In the genomic region with DNA sequence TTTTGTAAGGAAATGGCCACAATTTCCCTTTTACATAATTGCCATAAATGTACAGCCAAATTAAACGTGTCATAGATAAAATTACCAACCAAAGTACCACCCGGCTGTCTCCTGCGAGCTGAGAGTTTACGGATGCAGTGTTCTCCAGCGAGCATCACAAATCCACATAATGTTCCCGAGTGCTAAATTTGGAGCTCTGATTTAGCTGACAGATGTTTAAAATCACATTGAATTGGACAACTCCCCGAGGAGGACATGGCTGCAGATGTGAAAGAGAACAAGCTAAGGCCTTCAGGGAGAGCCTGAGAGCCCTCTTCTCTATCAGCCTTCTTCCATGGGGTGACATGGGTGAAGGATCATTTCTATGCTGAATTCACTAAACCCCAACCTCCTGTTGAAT, we compare ENCODE assay signal across 15 mouse cellular contexts.
DNase-seq lines count a peak whose midpoint lies in the region; ATAC-seq and TF ChIP-seq lines count a peak whose summit lies in the region.
"Had no signal": no experiment of that assay in that cellular context is flagged by ENCODE, and none has a peak within 500 bp of the region (broad histone marks: within the 10 kb centered on the region; RNA-seq: fewer than 3 reads in every experiment).

No protein-coding gene starts in this region.

- no peak overlapping the region for H3K4me3 ChIP-seq in left cerebral cortex, adult 2 months
- H3K4me3 ChIP-seq in embryonic facial prominence, embryonic 10.5 days = no peak overlapping the region
- no peak overlapping the region for H3K4me3 ChIP-seq in liver, postnatal 0 days (ENCODE audit: low read depth, low read length)
- H3K4me3 ChIP-seq: forebrain, embryonic 13.5 days; liver, embryonic 12.5 days; midbrain, embryonic 13.5 days; neural tube, embryonic 13.5 days had no signal

- TF ChIP-seq EP300 in liver, postnatal 0 days (IDR thresholded peaks at IDR 0.05; ENCODE audit: low read depth) = no peak

- no peaks in the 10 kb centered on the region for H3K9me3 ChIP-seq in embryonic facial prominence, embryonic 10.5 days
- H3K9me3 ChIP-seq in liver, postnatal 0 days (ENCODE audit: low read length) = no peaks in the 10 kb centered on the region
- H3K9me3 ChIP-seq: forebrain, embryonic 13.5 days; liver, embryonic 12.5 days; neural tube, embryonic 13.5 days had no signal

- H3K27ac ChIP-seq in left cerebral cortex, adult 2 months = peak overlapping the region; percentile 60
- 0 out of 2 replicates have a peak overlapping the region, but pooled peaks have one; percentile 10 for H3K27ac ChIP-seq in embryonic facial prominence, embryonic 10.5 days (replicated peaks)
- no peak overlapping the region for H3K27ac ChIP-seq in liver, postnatal 0 days (ENCODE audit: low read depth)
- H3K27ac ChIP-seq: forebrain, embryonic 13.5 days; liver, embryonic 12.5 days; midbrain, embryonic 13.5 days; neural tube, embryonic 13.5 days had no signal

- no peak overlapping the region for H3K4me2 ChIP-seq in liver, postnatal 0 days (ENCODE audit: low read depth, low read length)
- H3K4me2 ChIP-seq: forebrain, embryonic 13.5 days; liver, embryonic 12.5 days; midbrain, embryonic 13.5 days; neural tube, embryonic 13.5 days had no signal

- intact Hi-C loops in left cerebral cortex, adult 2 months (cut with DNase I) = loop anchor here (5.0 kb wide), 2 partner anchors 114 to 254 kb away; no protein-coding TSS in a partner anchor
- intact Hi-C loops in left cerebral cortex, postnatal 4 days (cut with DNase I) = no loop called here
- intact Hi-C loops in left cerebral cortex, postnatal 25 days (cut with DNase I) = loop anchor here (5.0 to 10.0 kb wide), 4 partner anchors 109 to 401 kb away; a partner anchor contains a TSS

- ATAC-seq in activated CD4-positive, CD25-positive, alpha-beta regulatory T cell, adult 4 months = no peak
- ATAC-seq in liver, postnatal 0 days = no peak
- ATAC-seq: forebrain, embryonic 13.5 days; liver, embryonic 12.5 days; midbrain, embryonic 13.5 days had no signal

- H3K36me3 ChIP-seq in embryonic facial prominence, embryonic 10.5 days (replicated peaks) = no peaks in the 10 kb centered on the region
- no peaks in the 10 kb centered on the region for H3K36me3 ChIP-seq in liver, postnatal 0 days (replicated peaks; ENCODE audit: insufficient read depth, low read length)
- H3K36me3 ChIP-seq: liver, embryonic 12.5 days; midbrain, embryonic 13.5 days; neural tube, embryonic 13.5 days had no signal

- TF ChIP-seq CTCF in left cerebral cortex, adult 2 months (IDR thresholded peaks at IDR 0.05) = no peak
- TF ChIP-seq CTCF in liver, postnatal 0 days (IDR thresholded peaks at IDR 0.05; ENCODE audit: low read depth) = no peak

- no peak overlapping the region for H3K9ac ChIP-seq in liver, postnatal 0 days (replicated peaks)
- H3K9ac ChIP-seq: forebrain, embryonic 13.5 days; liver, embryonic 12.5 days; midbrain, embryonic 13.5 days; neural tube, embryonic 13.5 days had no signal

- DNase-seq in gastrocnemius, postnatal 25 days = peak; percentile 24
- DNase-seq in gastrocnemius, adult 8-10 months (ENCODE audit: low spot score in 2 of 2) = no peak
- DNase-seq in left cerebral cortex, adult 2 months (ENCODE audit: extremely low spot score in 1 of 2, low spot score in 2 of 2) = no peak
- no peak for DNase-seq in left cerebral cortex, postnatal 4 days
- no peak for DNase-seq in embryonic facial prominence, embryonic 10.5 days (ENCODE audit: low spot score)
- peak; percentile 50 to 79 for DNase-seq in left cerebral cortex, postnatal 25 days (ENCODE audit: low spot score in 2 of 2)
- DNase-seq in liver, postnatal 0 days = no peak
- DNase-seq: adrenal gland, adult 2 months; B cell, adult 2 months; cerebellum, adult 18-20 months had no signal

- 59% methylated on average over 7 of the region's 7 CpGs for WGBS in embryonic facial prominence, embryonic 10.5 days
- 62% methylated on average over 7 of the region's 7 CpGs for WGBS in liver, postnatal 0 days (ENCODE audit: insufficient replicate concordance)

- H3K4me1 ChIP-seq in embryonic facial prominence, embryonic 10.5 days = peaks cover 33% of the 10 kb centered on the region
- H3K4me1 ChIP-seq in liver, postnatal 0 days (ENCODE audit: insufficient read depth) = peaks cover 5% of the 10 kb centered on the region; the same call in 1 of the 2 replicates
- H3K4me1 ChIP-seq: liver, embryonic 12.5 days had no signal

- no peaks in the 10 kb centered on the region for H3K27me3 ChIP-seq in embryonic facial prominence, embryonic 10.5 days (replicated peaks; ENCODE audit: low read depth, poor library complexity, severe bottlenecking)
- no peaks in the 10 kb centered on the region for H3K27me3 ChIP-seq in liver, postnatal 0 days (ENCODE audit: insufficient read depth, low read length)
- H3K27me3 ChIP-seq: forebrain, embryonic 13.5 days; liver, embryonic 12.5 days; midbrain, embryonic 13.5 days; neural tube, embryonic 13.5 days had no signal

Comparison
In these comparisons a context has a peak if more than half of its experiments do, and no peak if none do; other contexts are left out.
1. DNase-seq: peak in gastrocnemius, postnatal 25 days (single experiment) and left cerebral cortex, postnatal 25 days (2 of 2); none in gastrocnemius, adult 8-10 months (0 of 2), left cerebral cortex, adult 2 months (0 of 2), left cerebral cortex, postnatal 4 days (single experiment), embryonic facial prominence, embryonic 10.5 days (single experiment) and liver, postnatal 0 days (single experiment).